Mouse (Mus musculus): ENCODE results near the gene Ebf3.

Ebf3 gene

GRCm38 (mm10) chr7:137211332-137211731 is 102.9 kb downstream of the Ebf3 start:
- in situ Hi-C loops (cut with MboI; ENCODE audit: unreplicated experiment in 2 of 2), result no loop called here

- in situ Hi-C loops (cut with MboI; ENCODE audit: unreplicated experiment in 2 of 2), result no loop called here
Measured at GRCm38 (mm10) chr7:137209688-137210345, 104.4 kb downstream of the Ebf3 start.

- in situ Hi-C loops (cut with MboI; ENCODE audit: unreplicated experiment in 2 of 2), result no loop called here
Measured at GRCm38 (mm10) chr7:137208556-137208955, 105.7 kb downstream of the Ebf3 start.

GRCm38 (mm10) chr7:137206770-137207285 is 107.4 kb downstream of the Ebf3 start:
- in situ Hi-C loops (cut with MboI; ENCODE audit: unreplicated experiment in 2 of 2), result no loop called here

- in situ Hi-C loops (cut with MboI; ENCODE audit: unreplicated experiment in 2 of 2), result no loop called here
Measured at GRCm38 (mm10) chr7:137199533-137199932, 114.7 kb downstream of the Ebf3 start.

- in situ Hi-C loops (cut with MboI; ENCODE audit: unreplicated experiment in 2 of 2), result no loop called here
Measured at GRCm38 (mm10) chr7:137198921-137199320, 115.3 kb downstream of the Ebf3 start.

GRCm38 (mm10) chr7:137197118-137198030 is 116.9 kb downstream of the Ebf3 start:
- in situ Hi-C loops (cut with MboI; ENCODE audit: unreplicated experiment in 2 of 2), result no loop called here

- in situ Hi-C loops (cut with MboI; ENCODE audit: unreplicated experiment in 2 of 2), result no loop called here
Measured at GRCm38 (mm10) chr7:137196536-137196935, 117.7 kb downstream of the Ebf3 start.

GRCm38 (mm10) chr7:137192776-137193278 is 121.4 kb downstream of the Ebf3 start:
- in situ Hi-C loops (cut with MboI; ENCODE audit: unreplicated experiment in 2 of 2), result no loop called here

- in situ Hi-C loops (cut with MboI; ENCODE audit: unreplicated experiment in 2 of 2), result no loop called here
Measured at GRCm38 (mm10) chr7:137191889-137192288, 122.4 kb downstream of the Ebf3 start.

- in situ Hi-C loops (cut with MboI; ENCODE audit: unreplicated experiment in 2 of 2), result no loop called here
Measured at GRCm38 (mm10) chr7:137172278-137172677, 142.0 kb downstream of the Ebf3 start.

- in situ Hi-C loops (cut with MboI; ENCODE audit: unreplicated experiment in 2 of 2), result no loop called here
Measured at GRCm38 (mm10) chr7:137159086-137159485, 155.2 kb downstream of the Ebf3 start.

GRCm38 (mm10) chr7:137154623-137155022 is 159.6 kb downstream of the Ebf3 start:
- in situ Hi-C loops (cut with MboI; ENCODE audit: unreplicated experiment in 2 of 2), result no loop called here

GRCm38 (mm10) chr7:137151854-137152253 is 162.4 kb downstream of the Ebf3 start:
- in situ Hi-C loops (cut with MboI; ENCODE audit: unreplicated experiment in 2 of 2), result no loop called here

GRCm38 (mm10) chr7:137147101-137147500 is 167.1 kb downstream of the Ebf3 start:
- in situ Hi-C loops (cut with MboI; ENCODE audit: unreplicated experiment in 2 of 2), result no loop called here

Data from v-Abl transformed pro-B cells (cell line).